Mouse (Mus musculus): ENCODE measurements around the gene Tead4. TPM values are rescaled to one million over a fixed set of nuclear protein-coding genes. Genes with fewer than 3 reads are reported as not detected.
A peak's percentile ranks its signal among the peaks of the same experiment; 100 is the strongest.

The Tead4 gene
- total and polyA plus RNA-seq, 3 experiments = 0.98 to 3.7 (median 3.3) TPM

DNA sequence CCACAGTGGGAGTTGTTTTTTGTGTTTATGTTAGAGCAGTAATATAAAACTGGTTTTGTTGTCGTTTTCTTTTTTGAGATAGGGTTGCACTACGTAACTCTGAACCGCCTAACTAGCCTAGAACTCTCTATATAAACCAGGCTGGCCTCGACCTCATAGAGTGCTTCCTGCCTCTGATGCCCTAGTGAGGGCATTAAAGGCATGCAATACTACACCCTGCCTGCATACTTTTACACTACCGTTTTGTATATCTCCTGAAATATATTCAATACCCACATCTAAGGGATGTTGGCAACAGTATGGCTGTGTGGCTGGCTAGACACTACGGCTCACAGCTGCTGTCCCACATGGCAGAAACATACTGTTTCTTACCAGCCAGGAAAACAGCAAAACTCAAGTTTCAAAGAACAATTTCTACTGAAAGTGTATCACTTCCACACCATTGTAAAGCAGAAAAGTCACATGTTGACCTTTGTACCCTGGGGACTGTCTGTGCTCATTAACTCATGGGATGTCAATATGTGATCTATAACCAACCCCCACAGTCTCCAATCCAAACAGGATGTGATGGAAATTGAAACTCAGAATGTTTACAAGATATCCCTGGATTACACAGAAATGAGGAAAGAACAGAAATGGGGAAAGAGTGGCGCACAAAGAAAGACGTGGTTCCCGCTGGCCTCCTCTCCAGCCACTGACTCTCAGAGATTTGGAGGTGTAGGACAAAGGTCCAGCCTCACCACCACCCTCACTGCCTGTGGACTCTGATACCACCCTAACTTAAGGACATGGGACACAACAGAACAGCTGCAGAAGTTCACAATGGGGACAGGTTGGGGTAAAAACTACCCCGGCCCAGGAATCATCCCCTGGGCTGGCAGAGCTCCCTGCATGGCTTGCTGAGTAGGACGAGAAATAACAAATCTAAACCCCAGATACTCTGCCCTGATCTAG, 23.2 kb downstream of the Tead4 start:
- H3K27me3 ChIP-seq (ENCODE audit: control insufficient read depth, insufficient read depth, low read length) = no peaks in the 10 kb centered on the region
- no peak for TF ChIP-seq CTCF (IDR thresholded peaks at IDR 0.05)
- no peak for TF ChIP-seq POLR2A (IDR thresholded peaks at IDR 0.05; ENCODE audit: insufficient read depth, low read depth, low read length)
- TF ChIP-seq EP300 (IDR thresholded peaks at IDR 0.05; ENCODE audit: insufficient read depth, low read depth, low read length) = no peak
- no peak overlapping the region for H3K27ac ChIP-seq
- no peak for DNase-seq
- intact Hi-C loops (cut with DNase I) = no loop called here
- H3K36me3 ChIP-seq (ENCODE audit: control insufficient read depth, insufficient read depth, low read length) = no peaks in the 10 kb centered on the region
- 70% methylated on average over 11 of the region's 11 CpGs for WGBS
- H3K4me3 ChIP-seq = no peak overlapping the region
- no peak overlapping the region for H3K9ac ChIP-seq (ENCODE audit: low read depth, low read length)
- peaks cover 18% of the 10 kb centered on the region for H3K4me1 ChIP-seq (ENCODE audit: control insufficient read depth, insufficient read depth, low read length)
- 0 out of 2 replicates have a peak, but pooled peaks cover 2% of the 10 kb centered on the region for H3K79me2 ChIP-seq (replicated peaks; ENCODE audit: control insufficient read depth, insufficient read depth, low read length)

DNA sequence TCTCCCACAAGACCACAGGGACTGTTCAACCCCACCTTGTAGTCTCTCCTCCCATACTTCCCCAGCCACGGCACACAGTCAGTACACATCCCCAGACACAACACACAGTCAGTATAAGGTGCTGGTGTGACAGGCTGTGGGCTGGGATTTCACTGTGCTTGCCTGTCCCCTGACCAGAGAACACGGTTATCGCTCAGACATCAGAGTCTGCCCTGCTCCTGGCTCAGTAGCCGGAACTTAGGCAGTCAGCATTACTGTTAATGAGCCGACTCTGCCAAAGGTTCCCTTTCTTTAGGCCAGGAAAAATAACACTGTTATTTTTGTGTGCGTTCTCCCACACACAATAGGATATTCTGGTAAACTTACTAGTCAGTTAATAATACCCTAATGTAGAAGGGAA, 24.3 kb downstream of the Tead4 start:
- intact Hi-C loops (cut with DNase I) = no loop called here
- 57% methylated on average over 6 of the region's 6 CpGs for WGBS
- no peak overlapping the region for H3K27ac ChIP-seq

DNA sequence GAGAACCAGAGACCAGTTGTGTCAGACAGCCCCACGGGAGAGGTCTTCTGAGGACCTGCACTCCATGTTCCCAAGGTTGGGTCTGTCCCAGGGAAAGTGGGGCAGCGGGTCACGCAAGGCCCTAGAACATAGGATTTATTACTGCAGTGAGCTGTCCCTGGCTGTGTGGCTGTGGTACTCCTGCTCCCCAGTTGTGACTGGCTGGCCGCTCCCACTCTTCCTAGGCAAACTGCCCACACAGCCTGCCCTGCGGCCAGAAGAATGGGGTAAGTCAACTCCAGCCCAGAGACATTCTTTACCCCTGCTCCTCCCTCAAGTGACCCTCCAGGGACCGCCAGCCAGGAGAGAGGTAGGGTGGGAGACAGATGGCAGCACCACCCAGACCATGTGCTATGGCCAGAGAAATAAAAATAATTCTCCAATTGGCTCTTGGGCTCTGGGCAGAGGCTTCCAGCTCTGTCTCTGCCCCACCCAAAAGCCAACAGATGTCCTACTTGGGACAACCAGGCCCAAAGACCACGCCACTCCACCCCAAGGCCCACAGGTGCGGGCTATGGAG, 25.0 kb downstream of the Tead4 start:
- Histone ChIP-seq H3K27ac (no peak overlapping the region), H3K36me3 (ENCODE audit: control insufficient read depth, insufficient read depth, low read length) (no peaks in the 10 kb centered on the region), H3K4me1 (ENCODE audit: control insufficient read depth, insufficient read depth, low read length) (peaks cover 14% of the 10 kb centered on the region), H3K79me2 (replicated peaks; ENCODE audit: control insufficient read depth, insufficient read depth, low read length) (0 out of 2 replicates have a peak, but pooled peaks cover 2% of the 10 kb centered on the region), H3K9ac (ENCODE audit: low read depth, low read length) (no peak overlapping the region), H3K4me3 (no peak overlapping the region), H3K27me3 (ENCODE audit: control insufficient read depth, insufficient read depth, low read length) (no peaks in the 10 kb centered on the region)
- DNase-seq = peak; percentile 31 to 35
- TF ChIP-seq EP300 (IDR thresholded peaks at IDR 0.05; ENCODE audit: insufficient read depth, low read depth, low read length) (no peak), CTCF (IDR thresholded peaks at IDR 0.05) (no peak), POLR2A (IDR thresholded peaks at IDR 0.05; ENCODE audit: insufficient read depth, low read depth, low read length) (no peak)
- 75% methylated on average over 8 of the region's 8 CpGs for WGBS
- intact Hi-C loops (cut with DNase I) = no loop called here

More for the DNA sequence above, 24.3 kb downstream of the Tead4 start:
- no peaks in the 10 kb centered on the region for H3K36me3 ChIP-seq (ENCODE audit: control insufficient read depth, insufficient read depth, low read length)
- H3K79me2 ChIP-seq (replicated peaks; ENCODE audit: control insufficient read depth, insufficient read depth, low read length) = 0 out of 2 replicates have a peak, but pooled peaks cover 2% of the 10 kb centered on the region
- peaks cover 18% of the 10 kb centered on the region for H3K4me1 ChIP-seq (ENCODE audit: control insufficient read depth, insufficient read depth, low read length)
- H3K27me3 ChIP-seq (ENCODE audit: control insufficient read depth, insufficient read depth, low read length) = no peaks in the 10 kb centered on the region
- no peak overlapping the region for H3K9ac ChIP-seq (ENCODE audit: low read depth, low read length)
- H3K4me3 ChIP-seq = no peak overlapping the region
- no peak for DNase-seq
- TF ChIP-seq POLR2A (IDR thresholded peaks at IDR 0.05; ENCODE audit: insufficient read depth, low read depth, low read length) (no peak), EP300 (IDR thresholded peaks at IDR 0.05; ENCODE audit: insufficient read depth, low read depth, low read length) (0 out of 2 replicates have a peak, but pooled peaks have one; percentile 23), CTCF (IDR thresholded peaks at IDR 0.05) (no peak)

DNA sequence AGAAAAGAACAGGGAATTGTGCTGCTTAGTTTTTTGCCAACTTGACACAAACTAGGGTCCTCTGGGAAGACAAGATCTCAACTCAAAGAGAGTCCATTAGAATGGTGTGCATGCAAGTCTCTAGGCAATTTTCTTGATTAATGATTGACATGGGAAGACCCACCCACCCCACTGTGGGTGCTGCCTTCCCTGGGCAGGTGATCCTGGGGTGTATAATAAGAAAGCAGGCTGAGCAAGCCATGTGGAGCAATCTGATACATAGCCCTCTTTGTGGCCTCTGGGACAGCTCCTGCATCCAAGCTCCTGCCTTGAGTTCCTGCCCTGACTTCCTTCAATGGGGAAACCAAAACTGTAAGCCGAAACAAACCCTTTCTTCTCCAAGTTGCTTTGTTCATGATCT, 27.1 kb downstream of the Tead4 start:
- H3K9ac ChIP-seq (ENCODE audit: low read depth, low read length) = no peak overlapping the region
- intact Hi-C loops (cut with DNase I) = no loop called here
- no peak for DNase-seq
- H3K27ac ChIP-seq = no peak overlapping the region
- no peak overlapping the region for H3K4me3 ChIP-seq
- WGBS = 74% methylated on average over 1 of the region's 1 CpGs
- H3K27me3 ChIP-seq (ENCODE audit: control insufficient read depth, insufficient read depth, low read length) = no peaks in the 10 kb centered on the region
- peaks cover 9% of the 10 kb centered on the region for H3K4me1 ChIP-seq (ENCODE audit: control insufficient read depth, insufficient read depth, low read length)
- TF ChIP-seq POLR2A (IDR thresholded peaks at IDR 0.05; ENCODE audit: insufficient read depth, low read depth, low read length) (no peak), CTCF (IDR thresholded peaks at IDR 0.05) (no peak), EP300 (IDR thresholded peaks at IDR 0.05; ENCODE audit: insufficient read depth, low read depth, low read length) (no peak)
- H3K36me3 ChIP-seq (ENCODE audit: control insufficient read depth, insufficient read depth, low read length) = no peaks in the 10 kb centered on the region
- 0 out of 2 replicates have a peak, but pooled peaks cover 2% of the 10 kb centered on the region for H3K79me2 ChIP-seq (replicated peaks; ENCODE audit: control insufficient read depth, insufficient read depth, low read length)

DNA sequence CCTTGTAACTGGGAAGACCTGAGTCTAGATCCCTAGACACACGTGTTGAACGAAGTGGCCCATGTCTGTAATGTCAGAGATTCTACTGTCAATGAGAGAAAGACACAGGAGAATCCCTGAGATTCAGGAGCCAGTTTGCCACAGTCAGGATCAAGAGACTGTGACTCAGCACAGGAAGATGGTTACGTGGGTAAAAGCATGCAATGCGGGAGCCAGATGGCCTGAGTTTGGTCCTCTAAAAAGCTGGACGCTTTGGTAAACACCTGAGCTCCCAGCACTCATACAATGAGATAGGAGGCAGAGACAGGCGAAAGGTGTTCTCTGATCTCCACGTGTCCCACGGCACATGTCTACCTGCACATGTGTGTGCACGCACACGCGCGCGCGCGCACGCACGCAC, 27.9 kb downstream of the Tead4 start:
- Histone ChIP-seq H3K27me3 (ENCODE audit: control insufficient read depth, insufficient read depth, low read length) (no peaks in the 10 kb centered on the region), H3K4me1 (ENCODE audit: control insufficient read depth, insufficient read depth, low read length) (peaks cover 7% of the 10 kb centered on the region), H3K79me2 (replicated peaks; ENCODE audit: control insufficient read depth, insufficient read depth, low read length) (0 out of 2 replicates have a peak, but pooled peaks cover 2% of the 10 kb centered on the region), H3K36me3 (ENCODE audit: control insufficient read depth, insufficient read depth, low read length) (no peaks in the 10 kb centered on the region), H3K27ac (no peak overlapping the region), H3K9ac (ENCODE audit: low read depth, low read length) (no peak overlapping the region), H3K4me3 (no peak overlapping the region)
- no peak for DNase-seq
- TF ChIP-seq EP300 (IDR thresholded peaks at IDR 0.05; ENCODE audit: insufficient read depth, low read depth, low read length) (no peak), POLR2A (IDR thresholded peaks at IDR 0.05; ENCODE audit: insufficient read depth, low read depth, low read length) (no peak), CTCF (IDR thresholded peaks at IDR 0.05) (no peak)
- intact Hi-C loops (cut with DNase I) = no loop called here
- WGBS = 97% methylated on average over 17 of the region's 17 CpGs
